Mouse (Mus musculus): ENCODE measurements around the gene Pxdc1. TPM values are rescaled to one million over a fixed set of nuclear protein-coding genes. Genes with fewer than 3 reads are reported as not detected.

The Pxdc1 gene
- polyA plus RNA-seq, 1 experiment from 2014 or later: 4.9 TPM

GRCm38 (mm10) chr13:34596797-34597196 lies 56.5 kb downstream of the Pxdc1 start:
- no peaks in the 10 kb centered on the region for H3K36me3 ChIP-seq (ENCODE audit: insufficient read depth)
- no peak overlapping the region for H3K9ac ChIP-seq

More at GRCm38 (mm10) chr13:34596797-34597196, 56.5 kb downstream of the Pxdc1 start:
- H3K27me3 ChIP-seq (ENCODE audit: insufficient read depth, low read length): no peaks in the 10 kb centered on the region
- H3K27ac ChIP-seq (ENCODE audit: low read depth): no peak overlapping the region
- ATAC-seq (ENCODE audit: insufficient read depth) (no peak), DNase-seq (no peak)
- H3K4me3 ChIP-seq (ENCODE audit: low read depth, low read length): no peak overlapping the region
- H3K4me1 ChIP-seq (ENCODE audit: insufficient read depth): no peaks in the 10 kb centered on the region
- TF ChIP-seq CTCF (IDR thresholded peaks at IDR 0.05; ENCODE audit: low read depth): no peak
- no peaks in the 10 kb centered on the region for H3K9me3 ChIP-seq (ENCODE audit: low read depth, low read length)
- no peak overlapping the region for H3K4me2 ChIP-seq

Other genes with a start within 250 kb of the Pxdc1 start
- 0.15 TPM in 1 of 2 replicates, not detected in the other for gene Fam50b, start 81.4 kb upstream of the Pxdc1 start, polyA plus RNA-seq (2014; fragmentation: Nextera tagmentation; extraction: Ambion mirVana)
- gene Prpf4b, start 221.8 kb upstream of the Pxdc1 start, polyA plus RNA-seq (2014; fragmentation: Nextera tagmentation; extraction: Ambion mirVana): 81.3 and 83.5 TPM in 2 replicates

All from lung, embryonic 14.5 days (tissue).